Mouse (Mus musculus) thymus, postnatal 14 days (tissue): ENCODE results near the gene Tas1r3.

Source experiments
- DNase-seq: peaks from one replicate; pipeline ENCODE4 v3.0.0; 2021

Gene Tas1r3

DNA sequence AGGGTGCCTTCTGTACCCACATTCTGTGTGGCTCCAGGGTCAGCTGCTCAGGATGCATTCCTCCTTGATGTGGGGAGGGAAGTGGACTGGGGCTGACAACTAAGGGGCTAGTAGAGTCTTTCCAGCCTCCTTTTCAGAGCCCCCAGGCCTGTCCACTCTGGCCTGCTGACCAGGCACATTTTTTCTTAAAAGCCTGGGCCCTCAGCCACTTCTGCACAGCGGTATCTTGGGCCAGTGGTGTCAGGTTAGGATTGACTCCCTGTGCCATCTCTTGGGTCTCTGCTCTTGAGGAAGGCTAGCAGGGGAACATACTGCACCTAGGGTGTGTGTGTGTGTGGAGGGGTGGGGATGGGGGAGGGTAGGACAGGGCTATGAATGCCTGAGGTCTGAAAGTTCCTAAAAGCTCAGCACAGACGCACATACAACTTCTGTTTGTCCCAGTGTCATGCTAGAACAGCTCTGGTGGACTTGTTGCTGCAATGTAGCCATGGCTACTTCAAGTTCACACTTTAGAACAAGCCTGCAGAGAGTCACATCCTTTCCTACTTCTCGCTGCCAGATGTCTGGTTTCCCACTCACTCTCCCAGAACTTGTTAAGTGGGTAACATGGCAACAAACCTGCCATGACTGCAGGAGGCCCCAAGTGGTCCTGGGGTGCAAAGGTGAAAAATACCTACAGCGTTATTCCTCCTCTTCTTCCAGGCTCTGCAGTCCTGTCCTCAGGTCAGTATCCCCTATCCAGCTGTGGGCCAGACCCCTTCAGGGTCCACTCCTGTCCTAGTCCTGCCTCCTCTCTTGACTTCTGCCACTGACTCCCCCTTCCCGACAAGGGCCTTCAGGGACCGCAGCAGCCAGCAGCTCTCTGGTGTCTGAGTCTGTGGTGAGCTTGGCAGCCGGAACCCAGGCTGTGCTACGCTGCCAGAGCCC, 22.8 kb downstream of the Tas1r3 start:
- DNase-seq, result no peak

DNA sequence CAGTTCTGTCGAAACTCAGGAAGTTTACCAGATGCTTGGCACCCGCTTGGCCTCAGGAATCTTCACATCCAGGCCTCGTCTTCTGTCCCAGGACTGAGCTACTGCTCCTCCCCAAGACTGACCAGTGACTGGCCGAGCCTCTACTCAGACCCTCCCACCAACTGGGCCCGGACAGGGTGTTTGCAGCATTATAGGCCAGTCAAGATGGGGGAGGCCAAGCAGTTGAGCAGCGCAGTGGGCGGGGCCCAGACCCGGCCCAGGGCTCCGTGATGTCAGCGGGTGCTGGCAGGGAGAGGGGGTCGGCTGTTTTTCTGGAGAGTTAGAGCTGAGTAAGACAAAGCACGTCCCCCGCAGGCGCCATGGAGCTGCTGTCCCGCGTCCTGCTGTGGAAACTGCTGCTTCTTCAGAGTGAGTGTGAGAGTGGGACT, 23.7 kb downstream of the Tas1r3 start, which contains the start of gene Mxra8:
Mxra8 (plus strand) TSS at position 198 of the 428 bp plus-strand sequence.
- no peak for DNase-seq

DNA sequence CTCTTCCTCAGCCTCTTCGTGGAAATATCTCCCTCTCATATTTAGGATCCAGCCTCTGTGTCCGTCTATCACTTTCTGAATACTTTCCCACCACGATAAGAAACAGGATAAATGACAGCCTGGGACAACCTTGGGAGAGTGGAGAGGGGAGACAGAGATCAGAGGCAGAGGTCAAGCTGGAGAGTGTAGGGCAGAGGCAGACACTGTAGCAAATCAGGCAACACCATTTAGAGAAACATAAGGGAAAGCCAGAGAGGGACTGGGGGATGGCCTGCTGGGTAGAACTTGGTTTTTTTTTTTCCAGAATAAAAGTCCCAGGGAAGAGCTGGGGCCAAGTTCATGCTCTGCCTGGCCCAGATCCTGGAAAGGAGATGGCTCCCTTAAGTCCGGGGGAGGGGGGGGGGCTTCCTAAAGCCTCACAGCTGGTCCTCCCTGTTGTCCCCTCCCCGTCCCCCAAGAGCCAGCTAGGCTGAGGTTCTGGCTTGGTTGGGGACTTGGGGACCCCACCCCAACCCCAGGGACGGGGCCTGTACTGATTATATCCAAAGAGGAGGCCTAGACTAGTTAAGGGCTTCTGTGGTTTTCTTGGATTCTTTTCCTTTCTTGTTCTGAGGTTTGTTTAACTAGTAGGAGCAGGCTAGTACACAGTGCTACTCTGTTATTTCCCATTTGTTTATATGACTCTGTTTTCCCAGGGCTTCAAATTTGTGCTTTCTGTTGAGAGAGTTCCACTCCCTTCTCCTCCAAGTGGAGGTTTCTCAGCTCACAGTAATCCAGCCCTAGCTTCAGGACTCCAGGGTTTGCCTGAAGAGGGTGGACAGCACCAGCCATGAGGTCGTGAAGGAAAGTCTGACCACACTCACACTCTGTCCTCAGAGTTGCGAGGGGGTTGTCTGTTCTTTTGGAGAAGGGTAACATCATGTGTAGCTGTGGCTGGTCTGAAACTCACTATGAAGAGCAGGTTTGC, 24.7 kb downstream of the Tas1r3 start:
- DNase-seq, result no peak

GRCm38 (mm10) chr4:155837404-155838010, 25.7 kb downstream of the Tas1r3 start:
- no peak for DNase-seq

DNA sequence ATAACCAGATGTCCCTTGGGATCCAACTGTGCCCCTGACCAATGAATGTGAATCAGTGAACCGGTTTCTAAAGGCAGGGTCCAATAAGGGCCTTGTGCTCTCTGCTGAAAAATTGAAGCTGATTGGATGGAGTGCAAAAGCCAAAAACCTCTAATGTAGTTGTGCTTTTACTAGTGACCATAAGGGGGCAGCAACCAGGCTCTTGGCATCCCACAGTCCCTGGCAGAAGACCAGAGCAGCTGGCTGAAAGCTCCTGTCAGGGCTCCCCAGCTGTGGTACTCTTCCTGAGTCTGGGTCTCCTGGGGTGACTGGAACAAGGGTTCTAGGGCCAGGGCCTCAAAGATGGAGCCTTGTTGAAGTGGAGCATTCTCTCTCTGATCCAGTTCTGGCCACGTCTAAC, 29.3 kb downstream of the Tas1r3 start:
- DNase-seq, result peak; percentile 73

- DNase-seq, result no peak
These were observed 29.9 kb downstream of the Tas1r3 start for GRCm38 (mm10) chr4:155833234-155833633.

DNA sequence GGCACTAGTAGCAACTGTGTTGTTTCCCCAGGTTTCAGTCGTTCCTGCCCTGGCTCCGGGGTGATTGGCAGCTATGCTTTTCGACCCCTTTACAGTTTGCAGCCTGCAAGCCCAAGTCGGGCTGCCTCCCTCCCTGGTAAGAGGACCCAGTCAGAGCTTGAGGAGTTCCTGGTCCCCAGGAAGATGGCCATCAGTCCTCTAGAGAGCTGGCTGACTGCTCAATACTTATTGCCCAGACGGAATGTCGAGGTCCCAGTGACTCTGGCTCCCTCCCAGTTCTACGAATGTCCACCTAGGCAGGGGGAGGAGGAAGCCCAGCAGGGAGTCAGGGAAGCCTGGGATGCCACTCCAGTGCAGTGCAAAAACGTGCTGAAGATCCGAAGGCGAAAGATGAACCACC, 30.8 kb downstream of the Tas1r3 start:
- no peak for DNase-seq

DNA sequence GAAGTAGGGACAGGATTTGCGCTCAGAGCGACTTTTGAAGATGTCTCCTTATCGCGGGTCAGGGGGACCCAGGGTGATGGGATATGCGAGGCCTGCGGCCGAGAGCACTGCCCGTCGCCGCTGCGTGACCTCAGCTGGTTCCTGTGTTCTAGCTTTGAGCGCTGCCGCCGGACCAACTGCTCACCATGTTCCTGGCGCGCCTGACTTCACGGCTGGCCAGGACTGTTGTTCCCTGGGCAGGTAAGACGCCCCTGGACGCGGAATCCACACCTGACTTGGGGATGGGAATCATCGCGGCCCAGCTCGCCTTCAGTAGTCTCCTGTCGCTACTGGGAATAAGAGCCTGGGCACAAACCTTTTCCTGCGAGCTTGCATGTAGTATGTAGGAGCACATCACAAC, 31.3 kb downstream of the Tas1r3 start:
- no peak for DNase-seq

GRCm38 (mm10) chr4:155831205-155831766, 31.9 kb downstream of the Tas1r3 start, which contains the start of gene Aurkaip1:
Aurkaip1 (plus strand) TSS chr4:155831272.
- peak; percentile 97 for DNase-seq

GRCm38 (mm10) chr4:155830596-155830995, 32.6 kb downstream of the Tas1r3 start:
- DNase-seq, result no peak

GRCm38 (mm10) chr4:155829866-155830265, 33.3 kb downstream of the Tas1r3 start:
- no peak for DNase-seq

GRCm38 (mm10) chr4:155823443-155823842, 39.7 kb downstream of the Tas1r3 start:
- no peak for DNase-seq

DNA sequence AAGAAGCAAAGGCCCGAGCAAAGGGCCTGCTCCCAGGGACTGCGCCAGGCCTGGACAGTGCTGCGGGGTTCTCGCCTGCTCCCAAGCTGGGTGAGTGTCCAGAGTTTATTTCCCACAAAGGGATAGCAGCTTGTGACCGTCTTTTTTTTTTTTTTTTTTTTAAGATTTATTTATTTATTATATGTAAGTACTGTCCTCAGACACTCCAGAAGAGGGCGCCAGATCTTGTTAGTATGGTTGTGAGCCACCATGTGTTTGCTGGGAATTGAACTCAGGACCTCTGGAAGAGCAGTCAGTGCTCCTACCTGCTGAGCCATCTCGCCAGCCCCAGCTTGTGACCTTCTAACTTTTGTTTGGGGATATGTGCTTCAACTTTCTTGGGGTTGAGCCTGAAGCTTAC, 42.1 kb downstream of the Tas1r3 start:
- DNase-seq, result peak; percentile 43

DNA sequence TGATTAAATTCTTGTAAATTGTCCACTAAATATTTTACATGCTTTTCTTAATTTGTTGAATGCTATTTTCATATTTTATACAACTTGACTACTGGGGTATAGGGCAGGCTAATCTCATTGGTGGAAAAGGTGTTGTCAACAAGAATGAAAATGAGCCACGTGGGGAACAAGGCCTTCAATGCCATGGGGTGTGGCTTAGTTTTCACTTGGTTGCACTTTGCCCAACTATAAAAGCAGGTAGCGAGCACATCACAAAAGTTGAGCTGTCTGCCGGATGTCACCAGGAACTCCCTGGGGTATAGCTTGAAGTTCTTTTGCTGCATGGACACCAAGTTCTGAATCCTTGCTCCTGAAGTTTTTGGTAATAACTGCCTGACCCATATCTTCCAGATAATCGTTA, 45.6 kb downstream of the Tas1r3 start:
- DNase-seq, result no peak

GRCm38 (mm10) chr4:155812665-155813181, 50.4 kb downstream of the Tas1r3 start:
- peak; percentile 51 for DNase-seq

DNA sequence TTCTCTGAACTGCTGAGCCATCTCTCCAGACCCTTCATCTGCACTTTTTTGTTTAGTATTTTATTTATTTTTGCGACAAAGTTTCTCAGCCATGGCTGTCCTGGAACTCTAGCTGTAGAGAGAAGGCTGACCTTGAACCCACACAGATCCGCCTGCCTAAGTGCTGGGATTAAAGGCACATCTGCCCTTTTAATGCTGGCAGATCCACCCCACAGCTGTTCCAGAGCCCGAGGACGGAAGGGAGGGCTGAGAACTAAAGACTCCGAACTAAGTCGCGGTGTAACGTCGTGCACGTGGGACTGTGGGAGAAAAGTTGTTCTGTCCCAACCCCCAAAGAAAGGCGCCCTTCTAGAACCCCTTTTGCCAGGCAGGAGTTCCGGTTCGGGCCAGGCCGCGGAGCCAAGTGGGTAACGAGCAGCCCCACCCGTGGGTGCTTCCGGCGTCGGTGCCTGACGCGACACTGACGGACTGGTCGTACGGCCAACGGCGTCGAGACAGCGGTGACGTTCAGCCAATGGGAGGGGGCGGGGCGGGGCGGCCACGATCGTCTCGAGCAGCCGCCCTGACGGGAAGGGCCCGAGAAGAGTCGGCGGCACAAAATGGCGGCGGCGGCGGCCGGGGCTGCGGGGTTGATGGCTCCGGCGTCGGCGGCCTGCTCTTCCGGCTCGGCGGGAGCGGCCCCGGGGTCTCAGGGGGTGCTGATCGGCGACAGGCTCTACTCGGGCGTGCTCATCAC, 51.1 kb downstream of the Tas1r3 start, which contains the start of gene Ccnl2:
Ccnl2 (plus strand) TSS at position 561 of the 736 bp plus-strand sequence.
- DNase-seq, result peak; percentile 95
